22 mouse cellular contexts compared by ENCODE assay signal in the genomic region with DNA sequence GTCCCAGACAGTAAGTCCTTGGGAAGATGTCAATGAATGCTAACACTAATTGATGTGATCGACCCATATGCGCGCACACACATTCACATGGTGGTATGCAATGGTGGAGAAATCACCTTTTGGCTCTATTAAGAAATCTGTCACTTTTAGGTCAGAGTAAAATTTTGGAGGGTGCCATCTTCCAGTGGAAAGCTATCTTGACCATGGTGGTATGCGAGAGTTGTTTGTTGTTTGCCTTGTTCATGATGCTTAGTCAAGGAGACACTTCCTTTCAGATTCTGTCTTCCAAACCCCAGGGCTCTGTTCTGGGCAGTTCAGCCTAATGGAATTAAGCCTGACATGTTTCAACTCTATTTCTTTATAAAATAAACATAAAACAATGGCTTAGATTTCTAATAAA.
DNase-seq lines count a peak whose midpoint lies in the region; ATAC-seq lines count a peak whose summit lies in the region.
"Had no signal": no experiment of that assay in that cellular context is flagged by ENCODE, and none has a peak within 500 bp of the region (broad histone marks: within the 10 kb centered on the region; RNA-seq: fewer than 3 reads in every experiment).

No protein-coding gene starts in this region.

- H3K36me3 ChIP-seq in embryonic facial prominence, embryonic 14.5 days (ENCODE audit: control insufficient read depth, insufficient read depth, low read length): no peaks in the 10 kb centered on the region
- H3K36me3 ChIP-seq in embryonic facial prominence, embryonic 10.5 days (replicated peaks): no peaks in the 10 kb centered on the region
- H3K36me3 ChIP-seq in forebrain, embryonic 15.5 days: no peaks in the 10 kb centered on the region
- no peaks in the 10 kb centered on the region for H3K36me3 ChIP-seq in midbrain, embryonic 11.5 days (ENCODE audit: control insufficient read depth, insufficient read depth, low read length)
- H3K36me3 ChIP-seq: intestine, embryonic 15.5 days; limb, embryonic 12.5 days; liver, embryonic 12.5 days had no signal

- peak; percentile 6 for DNase-seq in embryonic facial prominence, embryonic 14.5 days (ENCODE audit: low spot score)
- DNase-seq in embryonic facial prominence, embryonic 10.5 days (ENCODE audit: low spot score): no peak
- peak; percentile 49 for DNase-seq in Muller cell, postnatal 12 days (ENCODE audit: inconsistent ontology term)
- peak; percentile 91 for DNase-seq in midbrain, embryonic 11.5 days (ENCODE audit: low spot score, missing footprints)
- no peak for DNase-seq in spleen, postnatal 4 days (ENCODE audit: low spot score in 2 of 2)
- no peak for DNase-seq in cerebellum, adult 18-20 months
- DNase-seq: adrenal gland, adult 8-10 months; gastrocnemius, postnatal 10 days; heart, adult 18-20 months; heart, postnatal 36 days; kidney, adult 9 months; kidney, postnatal 25 days; lung, embryonic 14.5 days; lung, postnatal 36 days; spleen, adult 18-20 months; thymus, postnatal 4 days had no signal

- H3K9ac ChIP-seq in embryonic facial prominence, embryonic 14.5 days (ENCODE audit: low read depth, low read length): no peak overlapping the region
- no peak overlapping the region for H3K9ac ChIP-seq in forebrain, embryonic 15.5 days (replicated peaks)
- no peak overlapping the region for H3K9ac ChIP-seq in midbrain, embryonic 11.5 days (ENCODE audit: low read length)
- H3K9ac ChIP-seq: intestine, embryonic 15.5 days; limb, embryonic 12.5 days; liver, embryonic 12.5 days; lung, embryonic 14.5 days had no signal

- H3K27me3 ChIP-seq in embryonic facial prominence, embryonic 14.5 days (replicated peaks; ENCODE audit: control insufficient read depth, insufficient read depth, low read length): no peaks in the 10 kb centered on the region
- no peaks in the 10 kb centered on the region for H3K27me3 ChIP-seq in embryonic facial prominence, embryonic 10.5 days (replicated peaks; ENCODE audit: low read depth, poor library complexity, severe bottlenecking)
- H3K27me3 ChIP-seq in forebrain, embryonic 15.5 days: no peaks in the 10 kb centered on the region
- no peaks in the 10 kb centered on the region for H3K27me3 ChIP-seq in midbrain, embryonic 11.5 days (ENCODE audit: control insufficient read depth, insufficient read depth, low read length)
- H3K27me3 ChIP-seq: intestine, embryonic 15.5 days; limb, embryonic 12.5 days; liver, embryonic 12.5 days had no signal

- no peak for ATAC-seq in embryonic facial prominence, embryonic 14.5 days (ENCODE audit: low read depth)
- ATAC-seq in forebrain, embryonic 15.5 days (replicated peaks): no peak
- ATAC-seq in midbrain, embryonic 11.5 days (ENCODE audit: low FRiP score): peak; percentile 23
- no peak for ATAC-seq in megakaryocyte, adult 5-6 weeks (ENCODE audit: poor library complexity, severe bottlenecking)
- ATAC-seq: intestine, embryonic 15.5 days; liver, embryonic 12.5 days; Patski had no signal

- H3K4me1 ChIP-seq in embryonic facial prominence, embryonic 14.5 days (ENCODE audit: control insufficient read depth, insufficient read depth, low read length): no peaks in the 10 kb centered on the region
- no peaks in the 10 kb centered on the region for H3K4me1 ChIP-seq in embryonic facial prominence, embryonic 10.5 days
- H3K4me1 ChIP-seq in forebrain, embryonic 15.5 days: peaks cover 39% of the 10 kb centered on the region
- peaks cover 24% of the 10 kb centered on the region for H3K4me1 ChIP-seq in midbrain, embryonic 11.5 days (ENCODE audit: control insufficient read depth, insufficient read depth, low read length)
- H3K4me1 ChIP-seq: intestine, embryonic 15.5 days; limb, embryonic 12.5 days; liver, embryonic 12.5 days had no signal

- no peaks in the 10 kb centered on the region for H3K9me3 ChIP-seq in embryonic facial prominence, embryonic 14.5 days (ENCODE audit: control insufficient read depth, low read length)
- H3K9me3 ChIP-seq in embryonic facial prominence, embryonic 10.5 days: no peaks in the 10 kb centered on the region
- H3K9me3 ChIP-seq in forebrain, embryonic 15.5 days: no peaks in the 10 kb centered on the region
- no peaks in the 10 kb centered on the region for H3K9me3 ChIP-seq in midbrain, embryonic 11.5 days (ENCODE audit: control insufficient read depth, low read length)
- H3K9me3 ChIP-seq: intestine, embryonic 15.5 days; limb, embryonic 12.5 days; liver, embryonic 12.5 days had no signal

- 89% methylated on average over 4 of the region's 4 CpGs for WGBS in embryonic facial prominence, embryonic 14.5 days
- 94% methylated on average over 4 of the region's 4 CpGs for WGBS in embryonic facial prominence, embryonic 10.5 days
- WGBS in forebrain, embryonic 15.5 days: 54% methylated on average over 4 of the region's 4 CpGs
- WGBS in midbrain, embryonic 11.5 days: 81% methylated on average over 4 of the region's 4 CpGs

- no peak overlapping the region for H3K4me3 ChIP-seq in embryonic facial prominence, embryonic 14.5 days (ENCODE audit: low read depth, low read length)
- H3K4me3 ChIP-seq in embryonic facial prominence, embryonic 10.5 days: no peak overlapping the region
- H3K4me3 ChIP-seq in forebrain, embryonic 15.5 days: no peak overlapping the region
- no peak overlapping the region for H3K4me3 ChIP-seq in midbrain, embryonic 11.5 days (ENCODE audit: low read depth, low read length)
- H3K4me3 ChIP-seq: intestine, embryonic 15.5 days; limb, embryonic 12.5 days; liver, embryonic 12.5 days had no signal

- no peak overlapping the region for H3K4me2 ChIP-seq in embryonic facial prominence, embryonic 14.5 days (ENCODE audit: low read depth, low read length)
- H3K4me2 ChIP-seq in forebrain, embryonic 15.5 days (replicated peaks): no peak overlapping the region
- peak overlapping the region; percentile 13; the same call in 1 of the 2 replicates for H3K4me2 ChIP-seq in midbrain, embryonic 11.5 days
- H3K4me2 ChIP-seq: intestine, embryonic 15.5 days; limb, embryonic 12.5 days; liver, embryonic 12.5 days; lung, embryonic 14.5 days had no signal

- H3K27ac ChIP-seq in embryonic facial prominence, embryonic 14.5 days (replicated peaks; ENCODE audit: low read depth, low read length): no peak overlapping the region
- H3K27ac ChIP-seq in embryonic facial prominence, embryonic 10.5 days (replicated peaks): no peak overlapping the region
- H3K27ac ChIP-seq in forebrain, embryonic 15.5 days (replicated peaks): peak overlapping the region; percentile 80
- H3K27ac ChIP-seq in midbrain, embryonic 11.5 days (ENCODE audit: low read depth, low read length): peak overlapping the region; percentile 75
- H3K27ac ChIP-seq: intestine, embryonic 15.5 days; limb, embryonic 12.5 days; liver, embryonic 12.5 days had no signal

Comparison
In these comparisons a context has a peak if more than half of its experiments do, and no peak if none do; other contexts are left out.
1. DNase-seq: peak in embryonic facial prominence, embryonic 14.5 days (single experiment), Muller cell, postnatal 12 days (single experiment) and midbrain, embryonic 11.5 days (single experiment); none in embryonic facial prominence, embryonic 10.5 days (single experiment), spleen, postnatal 4 days (0 of 2) and cerebellum, adult 18-20 months (0 of 2).
2. H3K27ac ChIP-seq: peak in forebrain, embryonic 15.5 days (single experiment) and midbrain, embryonic 11.5 days (single experiment); none in embryonic facial prominence, embryonic 14.5 days (single experiment) and embryonic facial prominence, embryonic 10.5 days (single experiment).